Comparison of ENCODE assay signal across 14 mouse cellular contexts in the genomic region with DNA sequence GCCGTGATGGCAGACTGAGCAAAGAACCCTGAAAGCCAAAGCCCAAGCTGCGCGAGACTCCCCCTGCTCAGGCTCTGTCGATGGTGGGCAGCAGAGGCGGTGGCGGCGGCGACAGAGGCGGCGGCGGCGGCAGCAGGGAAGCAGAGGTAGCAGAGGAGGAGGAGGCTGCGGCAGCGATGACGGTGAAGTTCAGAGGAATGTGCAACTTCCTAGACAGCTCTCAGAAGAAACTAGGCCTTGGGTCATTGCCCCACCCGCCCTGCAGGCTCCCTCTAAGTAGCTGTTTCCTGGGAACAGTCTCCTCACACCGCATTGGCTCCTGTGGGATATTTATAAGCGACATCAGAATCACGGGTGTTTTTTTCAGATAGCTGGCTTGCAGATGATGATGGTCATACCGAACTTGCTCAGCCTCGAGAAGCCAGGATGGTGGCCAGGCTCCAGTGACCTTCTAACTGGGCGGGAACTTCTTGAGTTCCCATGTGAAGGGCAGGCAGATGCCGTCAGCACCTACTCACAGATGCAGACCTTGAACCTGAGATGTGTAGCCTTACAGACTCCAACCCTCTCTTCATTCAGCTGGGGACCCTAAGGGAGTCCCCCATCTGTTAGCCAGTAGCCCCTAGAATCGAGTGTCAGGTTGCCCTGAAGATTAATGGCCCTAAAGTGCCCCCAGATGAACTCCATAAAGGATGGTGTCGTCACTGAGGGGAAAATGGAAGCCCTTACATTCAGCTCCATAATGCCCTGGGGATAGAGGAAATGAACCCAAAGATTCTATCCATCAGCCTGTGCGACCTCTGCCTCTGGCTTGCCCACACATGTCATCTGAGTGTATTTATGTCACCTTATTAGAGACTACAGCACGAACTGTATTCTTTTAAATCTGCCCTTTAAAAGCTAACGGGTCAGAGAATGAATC. TPM values are rescaled to one million over a fixed set of nuclear protein-coding genes. Genes with fewer than 3 reads are reported as not detected.
DNase-seq lines count a peak whose midpoint lies in the region; ATAC-seq and TF ChIP-seq lines count a peak whose summit lies in the region.
"Had no signal": no experiment of that assay in that cellular context is flagged by ENCODE, and none has a peak within 500 bp of the region (broad histone marks: within the 10 kb centered on the region; RNA-seq: fewer than 3 reads in every experiment).

No protein-coding gene starts in this region.

- whole genome bisulfite sequencing in heart, embryonic 11.5 days (ENCODE audit: insufficient replicate concordance) = 55% methylated on average over 26 of the region's 28 CpGs
- 37% methylated on average over 28 of the region's 28 CpGs for WGBS in lung, embryonic 16.5 days
- WGBS in hindbrain, embryonic 11.5 days = 59% methylated on average over 28 of the region's 28 CpGs
- 77% methylated on average over 27 of the region's 28 CpGs for WGBS in forebrain, postnatal 0 days

- H3K9ac ChIP-seq in heart, embryonic 11.5 days (ENCODE audit: low read depth, low read length) = peak overlapping the region; percentile 35; the same call in 1 of the 2 replicates
- H3K9ac ChIP-seq in lung, embryonic 16.5 days (ENCODE audit: low read length) = no peak overlapping the region
- no peak overlapping the region for H3K9ac ChIP-seq in hindbrain, embryonic 11.5 days (ENCODE audit: low read depth, low read length)
- H3K9ac ChIP-seq in forebrain, postnatal 0 days = no peak overlapping the region; the same call in 1 of the 2 replicates

- intact Hi-C loops in heart, postnatal 14 days (cut with DNase I) = no loop called here

- ATAC-seq in heart, embryonic 11.5 days (replicated peaks; ENCODE audit: insufficient number of reproducible peaks, low FRiP score, low TSS enrichment) = no peak
- ATAC-seq in lung, embryonic 16.5 days (ENCODE audit: low read depth) = no peak
- ATAC-seq in hindbrain, embryonic 11.5 days (ENCODE audit: low FRiP score) = peak; percentile 33; the same call in 1 of the 2 replicates
- no peak for ATAC-seq in forebrain, postnatal 0 days

- H3K36me3 ChIP-seq in heart, embryonic 11.5 days (ENCODE audit: control insufficient read depth, insufficient read depth, low read length) = no peaks in the 10 kb centered on the region
- no peaks in the 10 kb centered on the region for H3K36me3 ChIP-seq in lung, embryonic 16.5 days (ENCODE audit: control insufficient read depth, insufficient read depth, low read length)
- no peaks in the 10 kb centered on the region for H3K36me3 ChIP-seq in hindbrain, embryonic 11.5 days (ENCODE audit: control insufficient read depth, insufficient read depth, low read length)
- no peaks in the 10 kb centered on the region for H3K36me3 ChIP-seq in forebrain, postnatal 0 days (ENCODE audit: insufficient read depth)

- no peaks in the 10 kb centered on the region for H3K27me3 ChIP-seq in heart, embryonic 11.5 days (ENCODE audit: control insufficient read depth, insufficient read depth, low read length)
- no peaks in the 10 kb centered on the region for H3K27me3 ChIP-seq in lung, embryonic 16.5 days (ENCODE audit: control insufficient read depth, insufficient read depth, low read depth, low read length)
- H3K27me3 ChIP-seq in hindbrain, embryonic 11.5 days (ENCODE audit: control insufficient read depth, insufficient read depth, low read length) = no peaks in the 10 kb centered on the region
- H3K27me3 ChIP-seq in forebrain, postnatal 0 days (ENCODE audit: insufficient read depth, low read length) = no peaks in the 10 kb centered on the region

- peak overlapping the region; percentile 34 for H3K4me2 ChIP-seq in heart, embryonic 11.5 days
- peak overlapping the region; percentile 19; the same call in 1 of the 2 replicates for H3K4me2 ChIP-seq in lung, embryonic 16.5 days (ENCODE audit: low read depth, low read length)
- H3K4me2 ChIP-seq in hindbrain, embryonic 11.5 days (replicated peaks; ENCODE audit: low read depth, low read length) = no peak overlapping the region
- H3K4me2 ChIP-seq in forebrain, postnatal 0 days (ENCODE audit: low read depth) = no peak overlapping the region

- no peak overlapping the region for H3K27ac ChIP-seq in heart, embryonic 11.5 days (ENCODE audit: low read depth, low read length)
- no peak overlapping the region for H3K27ac ChIP-seq in lung, embryonic 16.5 days (ENCODE audit: low read length)
- no peak overlapping the region for H3K27ac ChIP-seq in hindbrain, embryonic 11.5 days (ENCODE audit: low read depth, low read length)
- no peak overlapping the region for H3K27ac ChIP-seq in forebrain, postnatal 0 days (ENCODE audit: low read depth, low read length)
- H3K27ac ChIP-seq: layer of hippocampus, adult 2 months had no signal

- DNase-seq in heart, postnatal 14 days = no peak
- DNase-seq in lung, postnatal 25 days (ENCODE audit: low spot score) = no peak
- DNase-seq in hindbrain, embryonic 11.5 days (ENCODE audit: low spot score) = no peak
- DNase-seq in mesoderm, embryonic 11.5 days (ENCODE audit: low read depth, low spot score) = peak; percentile 66
- no peak for DNase-seq in forebrain, postnatal 0 days
- DNase-seq in frontal cortex, postnatal 14 days (ENCODE audit: low spot score in 2 of 2) = no peak
- DNase-seq: liver; right cerebral cortex, postnatal 14 days had no signal

- H3K4me1 ChIP-seq in heart, embryonic 11.5 days (ENCODE audit: control insufficient read depth, insufficient read depth, low read length) = peaks cover 3% of the 10 kb centered on the region; the same call in 1 of the 2 replicates
- H3K4me1 ChIP-seq in lung, embryonic 16.5 days (replicated peaks; ENCODE audit: control insufficient read depth, insufficient read depth, low read length) = no peaks in the 10 kb centered on the region
- no peaks in the 10 kb centered on the region for H3K4me1 ChIP-seq in hindbrain, embryonic 11.5 days (replicated peaks; ENCODE audit: control insufficient read depth, insufficient read depth, low read length)
- H3K4me1 ChIP-seq in forebrain, postnatal 0 days (ENCODE audit: insufficient read depth) = no peaks in the 10 kb centered on the region

- no peaks in the 10 kb centered on the region for H3K9me3 ChIP-seq in heart, embryonic 11.5 days (replicated peaks; ENCODE audit: control insufficient read depth, low read length)
- no peaks in the 10 kb centered on the region for H3K9me3 ChIP-seq in lung, embryonic 16.5 days (ENCODE audit: control insufficient read depth, low read length)
- no peaks in the 10 kb centered on the region for H3K9me3 ChIP-seq in hindbrain, embryonic 11.5 days (ENCODE audit: control insufficient read depth, low read length)
- H3K9me3 ChIP-seq in forebrain, postnatal 0 days (ENCODE audit: low read length) = no peaks in the 10 kb centered on the region

- no peak for TF ChIP-seq CTCF in forebrain, postnatal 0 days (IDR thresholded peaks at IDR 0.05; ENCODE audit: low read depth)

- 0 out of 2 replicates have a peak overlapping the region, but pooled peaks have one; percentile 5 for H3K4me3 ChIP-seq in heart, embryonic 11.5 days (ENCODE audit: low read depth, low read length)
- H3K4me3 ChIP-seq in lung, embryonic 16.5 days (ENCODE audit: low read length) = no peak overlapping the region
- H3K4me3 ChIP-seq in hindbrain, embryonic 11.5 days (ENCODE audit: low read depth, low read length) = no peak overlapping the region
- H3K4me3 ChIP-seq in forebrain, postnatal 0 days (ENCODE audit: low read depth, low read length) = no peak overlapping the region
- H3K4me3 ChIP-seq: layer of hippocampus, adult 2 months had no signal

RNA-seq across cellular contexts. Expression of a gene that starts 12.9 kb away (rescaled TPM):
- polyA plus RNA-seq in heart, embryonic 11.5 days (2014; fragmentation: Nextera tagmentation; extraction: Ambion mirVana) = 122 and 124 TPM in 2 replicates
- 10 to 100 TPM; 42.6 to 46.6 TPM for total RNA-seq in heart, postnatal 14 days (2021)
- polyA plus RNA-seq in lung, embryonic 16.5 days (2015; fragmentation: Nextera tagmentation; extraction: Ambion mirVana) = 133 and 141 TPM in 2 replicates
- 179 and 180 TPM in 2 replicates for polyA plus RNA-seq in hindbrain, embryonic 11.5 days (2014; fragmentation: Nextera tagmentation; extraction: Ambion mirVana)
- total RNA-seq in forebrain, postnatal 0 days (2014; rRNA removed) = 82.9 and 90.1 TPM in 2 replicates
- polyA plus RNA-seq in forebrain, postnatal 0 days (2015; fragmentation: Nextera tagmentation; extraction: Ambion mirVana) = 150 and 179 TPM in 2 replicates

RNA-seq across cellular contexts. Expression of a gene that starts 26.8 kb away (rescaled TPM):
- not detected in 2 replicates for polyA plus RNA-seq in heart, embryonic 11.5 days (2014; fragmentation: Nextera tagmentation; extraction: Ambion mirVana)
- total RNA-seq in heart, postnatal 14 days (2021) = not detected
- polyA plus RNA-seq in lung, embryonic 16.5 days (2015; fragmentation: Nextera tagmentation; extraction: Ambion mirVana) = not detected in 2 replicates
- polyA plus RNA-seq in hindbrain, embryonic 11.5 days (2014; fragmentation: Nextera tagmentation; extraction: Ambion mirVana) = not detected in 2 replicates
- total RNA-seq in forebrain, postnatal 0 days (2014; rRNA removed) = not detected in 2 replicates
- polyA plus RNA-seq in forebrain, postnatal 0 days (2015; fragmentation: Nextera tagmentation; extraction: Ambion mirVana) = not detected in 2 replicates
- total RNA-seq: hematopoietic stem cell, adult 5-6 weeks; layer of hippocampus, adult 2 months had no signal
- polyA plus RNA-seq: embryonic facial prominence, embryonic 11.5 days; testis, adult 2 months had no signal

Comparison
In these comparisons a context has a peak if more than half of its experiments do, and no peak if none do; other contexts are left out.
1. H3K4me2 ChIP-seq: peak in heart, embryonic 11.5 days (single experiment) and lung, embryonic 16.5 days (single experiment); none in hindbrain, embryonic 11.5 days (single experiment) and forebrain, postnatal 0 days (single experiment).